Mouse (Mus musculus) hindbrain, embryonic 14.5 days (tissue): ENCODE data around the gene Cdkl1. TPM values are rescaled to one million over a fixed set of nuclear protein-coding genes. Genes with fewer than 3 reads are reported as not detected.

ENCODE experiments used
- ATAC-seq: fragments of 200-750 bp; cut with Nextera tagmentation; 2 replicates; pipeline ENCODE4 v1.8.0; 2017; ENCODE audit warnings: moderate number of reproducible peaks, mild to moderate bottlenecking, moderate TSS enrichment, moderate library complexity; ENCODE audit not compliant: low FRiP score
- DNase-seq: peaks from one replicate; pipeline ENCODE4 v3.0.0-alpha.2; 2015; ENCODE audit warnings: low spot score
- H3K27ac ChIP-seq: fragments of 300-500 bp; sonication (generic); 2 replicates; pipeline ENCODE4 v1.5.1; 2014; ENCODE audit warnings: mild to moderate bottlenecking, moderate library complexity
- H3K27me3 ChIP-seq: fragments of 300-500 bp; sonication (generic); 2 replicates; pipeline ENCODE4 v1.6.1; 2014; ENCODE audit warnings: mild to moderate bottlenecking, low read length, mixed read lengths; ENCODE audit not compliant: control insufficient read depth, insufficient read depth
- H3K36me3 ChIP-seq: fragments of 300-500 bp; sonication (generic); replicated peaks from 2 replicates; pipeline ENCODE4 v1.6.1; 2014; ENCODE audit not compliant: control insufficient read depth, insufficient read depth
- H3K4me1 ChIP-seq: fragments of 300-500 bp; sonication (generic); replicated peaks from 2 replicates; pipeline ENCODE4 v1.6.1; 2014; ENCODE audit warnings: antibody characterized with exemption, low read length, mixed read lengths; ENCODE audit not compliant: control insufficient read depth, insufficient read depth
- H3K4me2 ChIP-seq: fragments of 300-500 bp; sonication (generic); replicated peaks from 2 replicates; pipeline ENCODE4 v1.6.1; 2014; ENCODE audit warnings: mild to moderate bottlenecking, moderate library complexity
- H3K4me3 ChIP-seq: fragments of 300-500 bp; sonication (generic); replicated peaks from 2 replicates; pipeline ENCODE4 v1.5.1; 2014; ENCODE audit warnings: mild to moderate bottlenecking, low read length
- H3K9ac ChIP-seq: fragments of 300-500 bp; sonication (generic); 2 replicates; pipeline ENCODE4 v1.6.1; 2014
- H3K9me3 ChIP-seq: fragments of 300-500 bp; sonication (generic); 2 replicates; pipeline ENCODE4 v1.6.1; 2016; ENCODE audit warnings: low read length; ENCODE audit not compliant: control insufficient read depth
- WGBS: fragments of 180-500 bp; shearing (Covaris S2); extraction: QIAGEN DNeasy Blood & Tissue Kit; methylation state at CpG from one replicate; pipeline ENCODE4 v1.1.7; 2014; 5-methylcytosine and 5-hydroxymethylcytosine counted together
- polyA plus RNA-seq: library from polyadenylated mRNA; unstranded; fragments of >200 nt; fragmentation: Nextera tagmentation; extraction: Ambion mirVana; gene quantifications from 2 replicates; pipeline ENCODE4 v1.2.1, GENCODE M21; 2014

Cdkl1 gene
- 10.6 TPM in 2 replicates for polyA plus RNA-seq

DNA sequence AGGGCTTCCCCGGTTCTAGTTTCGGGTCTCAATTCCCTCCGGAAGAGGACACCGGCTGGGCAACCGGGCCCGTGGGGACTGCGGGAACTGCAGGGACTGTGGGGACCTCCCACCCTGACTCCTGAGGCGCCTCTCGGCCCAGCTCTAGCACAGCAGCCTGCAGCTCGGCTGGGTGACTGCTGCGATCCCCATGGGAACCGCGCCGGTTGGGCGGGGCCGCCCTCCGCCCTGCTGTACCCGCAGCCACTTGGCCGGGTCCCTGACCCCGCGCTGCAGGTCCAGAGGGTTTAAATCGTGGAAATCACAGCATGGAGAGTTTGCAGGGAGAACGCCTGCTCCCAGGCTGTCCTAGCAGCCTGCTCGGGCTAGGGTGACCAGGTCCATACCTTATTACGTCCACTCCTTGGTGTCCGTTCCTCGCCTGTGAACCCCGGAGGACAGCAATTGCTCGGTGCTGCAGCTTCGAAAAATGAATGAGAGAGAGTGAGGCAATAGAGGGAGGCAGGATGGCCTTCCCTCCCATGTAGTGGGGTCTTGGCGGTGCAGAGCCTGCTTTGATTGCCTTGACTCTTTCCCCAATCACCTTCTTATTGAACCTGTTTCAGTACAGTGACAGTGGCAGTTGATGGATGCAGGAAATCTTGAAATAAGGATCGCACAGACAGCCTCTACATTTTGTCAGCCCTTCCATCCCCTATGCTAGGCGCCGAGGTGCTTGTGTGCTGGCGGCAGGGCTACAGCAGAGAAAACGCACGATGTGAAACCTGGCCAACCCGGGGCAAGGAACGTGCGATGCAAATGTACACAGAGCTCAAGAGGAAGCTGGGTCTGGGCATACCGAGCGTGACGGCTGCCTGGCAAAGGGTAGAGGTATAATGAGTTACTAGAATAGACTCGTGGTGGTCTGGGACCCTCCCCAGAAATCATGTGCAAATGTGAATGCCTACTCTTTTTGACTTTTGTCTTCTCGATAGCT lies at the start of gene Cdkl1:
TSS of gene Cdkl1 (minus strand) at position 738 of the 976 bp plus-strand sequence.
- peak within 1 kb of the TSS; percentile 71 for H3K9ac ChIP-seq
- H3K27ac ChIP-seq = peak within 1 kb of the TSS; percentile 14; the same call in 1 of the 2 replicates
- H3K4me2 ChIP-seq = peak within 1 kb of the TSS; percentile 99
- no peaks in the 10 kb centered on the region for H3K27me3 ChIP-seq
- 0 out of 2 replicates have a peak, but pooled peaks cover 12% of the 10 kb centered on the region for H3K4me1 ChIP-seq
- H3K9me3 ChIP-seq = no peaks in the 10 kb centered on the region
- WGBS = under 1% methylated on average over 45 of the region's 45 CpGs
- H3K4me3 ChIP-seq = peak within 1 kb of the TSS; percentile 50
- DNase-seq = peak; percentile 52
- ATAC-seq = peak; percentile 84
- H3K36me3 ChIP-seq = no peaks in the 10 kb centered on the region

DNA sequence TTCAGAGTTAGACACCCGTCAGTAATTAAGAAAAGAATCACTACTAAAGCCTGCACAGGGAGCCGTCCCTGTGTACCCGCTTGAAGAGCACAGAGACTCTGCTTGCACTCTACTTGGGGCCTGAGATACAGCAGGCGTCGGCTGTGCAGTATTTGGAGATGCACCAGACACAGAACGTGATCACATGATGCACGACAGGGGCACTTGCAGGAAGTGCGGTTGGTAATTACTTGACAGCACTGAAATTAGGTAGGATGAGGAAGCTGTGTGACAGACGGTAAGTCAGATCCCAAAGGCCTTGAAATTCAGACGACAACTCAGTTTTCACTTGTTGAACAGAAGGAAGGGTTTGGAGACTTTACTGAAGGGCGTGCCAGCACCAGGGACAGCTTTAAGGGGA lies 47.3 kb upstream of the Cdkl1 start:
- Histone ChIP-seq H3K27me3 (no peaks in the 10 kb centered on the region), H3K27ac (no peak overlapping the region), H3K36me3 (peaks cover 75% of the 10 kb centered on the region), H3K9me3 (no peaks in the 10 kb centered on the region), H3K4me1 (peaks cover 7% of the 10 kb centered on the region; the same call in 1 of the 2 replicates), H3K9ac (no peak overlapping the region), H3K4me2 (no peak overlapping the region), H3K4me3 (no peak overlapping the region)
- ATAC-seq (no peak), DNase-seq (no peak)
- whole genome bisulfite sequencing = 84% methylated on average over 11 of the region's 11 CpGs

DNA sequence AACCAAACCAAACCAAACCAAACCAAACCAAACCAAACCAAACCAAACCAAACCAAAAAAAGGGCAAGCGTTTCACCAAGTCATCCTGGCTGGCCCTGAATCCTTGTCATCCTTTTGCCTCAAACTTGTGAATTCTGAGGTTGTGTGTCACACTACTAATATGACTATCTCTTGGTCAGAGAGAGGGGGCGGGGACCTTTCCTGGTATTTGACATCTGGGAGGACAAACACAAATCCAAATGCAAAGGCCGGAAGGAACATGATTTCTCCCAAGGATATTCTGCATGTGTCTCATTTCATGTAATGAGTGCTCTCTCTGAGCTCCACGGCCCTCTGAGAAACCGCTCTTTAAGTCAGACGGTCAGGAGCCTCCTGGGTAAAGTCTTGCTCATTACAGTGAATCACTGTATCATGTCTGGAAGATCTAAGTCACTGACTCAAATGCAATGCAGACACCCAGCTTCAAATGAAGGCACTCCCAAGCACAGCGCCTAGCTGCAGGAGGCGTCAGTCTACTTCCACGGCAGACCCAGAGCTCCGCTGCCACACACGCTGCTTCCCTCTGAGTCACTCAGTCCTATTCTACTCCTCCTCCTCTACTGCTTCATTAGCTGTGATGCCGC lies 43.0 kb upstream of the Cdkl1 start:
- Histone ChIP-seq H3K36me3 (peaks cover 71% of the 10 kb centered on the region), H3K27me3 (no peaks in the 10 kb centered on the region), H3K4me1 (no peaks in the 10 kb centered on the region), H3K4me2 (no peak overlapping the region), H3K9ac (no peak overlapping the region), H3K27ac (no peak overlapping the region), H3K9me3 (no peaks in the 10 kb centered on the region), H3K4me3 (no peak overlapping the region)
- no peak for DNase-seq
- no peak for ATAC-seq
- WGBS = 79% methylated on average over 12 of the region's 12 CpGs

DNA sequence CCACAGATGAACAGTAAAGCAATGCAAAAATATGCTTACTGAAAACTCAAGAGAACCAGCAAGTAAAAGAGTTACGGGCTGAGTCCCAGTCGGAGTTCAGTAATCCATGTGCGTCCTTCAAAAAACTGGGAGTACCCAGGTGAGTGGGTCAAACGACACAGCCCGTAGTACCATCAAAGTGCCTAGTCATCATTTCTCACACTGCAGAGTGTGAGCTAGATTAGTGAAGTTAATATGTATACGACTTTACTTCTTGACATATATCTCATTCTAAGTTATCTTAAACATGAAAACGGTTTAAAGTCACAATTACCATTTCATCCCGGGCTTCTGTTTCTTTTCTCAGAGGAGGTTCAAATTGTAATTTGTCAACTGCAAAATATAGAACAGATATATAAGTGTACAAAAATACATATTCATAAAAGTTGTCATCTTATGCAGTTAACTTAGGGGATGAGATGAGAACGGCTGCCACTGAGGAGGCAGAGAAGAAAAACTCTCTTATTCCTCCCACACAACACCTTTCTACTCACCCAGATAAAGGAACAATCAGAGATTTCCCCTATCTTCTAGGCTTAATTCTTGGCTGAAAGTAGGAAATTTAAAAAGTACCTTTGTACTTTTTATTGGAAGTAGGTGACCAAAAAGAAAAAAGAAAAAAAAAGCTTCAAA lies 40.3 kb upstream of the Cdkl1 start:
- H3K27me3 ChIP-seq = no peaks in the 10 kb centered on the region
- ATAC-seq (no peak), DNase-seq (no peak)
- H3K4me1 ChIP-seq = no peaks in the 10 kb centered on the region
- H3K9me3 ChIP-seq = no peaks in the 10 kb centered on the region
- H3K4me3 ChIP-seq = no peak overlapping the region
- WGBS = 96% methylated on average over 9 of the region's 9 CpGs
- no peak overlapping the region for H3K4me2 ChIP-seq
- H3K36me3 ChIP-seq = peaks cover 67% of the 10 kb centered on the region
- no peak overlapping the region for H3K9ac ChIP-seq
- no peak overlapping the region for H3K27ac ChIP-seq

DNA sequence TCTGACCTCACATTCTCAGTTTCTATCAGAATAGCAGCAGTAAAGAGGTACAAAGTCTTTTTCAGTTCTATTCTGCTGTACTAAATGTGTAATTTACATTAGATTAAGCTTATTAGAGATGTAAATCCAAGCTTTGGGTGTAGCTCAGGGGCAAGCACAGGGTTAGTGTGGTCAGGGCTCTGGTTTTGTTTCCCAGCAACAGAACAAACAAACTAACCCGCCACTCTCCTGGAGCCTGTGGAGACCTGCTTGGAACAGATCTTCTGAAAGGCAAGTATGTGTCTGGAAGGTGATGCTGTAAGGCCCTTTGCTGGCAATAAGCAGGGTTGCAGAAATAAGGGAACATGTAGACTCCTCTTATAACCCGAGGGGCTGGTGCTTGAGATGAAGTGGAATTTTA lies 37.1 kb upstream of the Cdkl1 start:
- peaks cover 70% of the 10 kb centered on the region for H3K36me3 ChIP-seq
- H3K4me2 ChIP-seq = no peak overlapping the region
- H3K9me3 ChIP-seq = no peaks in the 10 kb centered on the region
- DNase-seq = no peak
- WGBS = 62% methylated on average over 2 of the region's 2 CpGs
- no peak overlapping the region for H3K27ac ChIP-seq
- no peak overlapping the region for H3K4me3 ChIP-seq
- H3K27me3 ChIP-seq = no peaks in the 10 kb centered on the region
- no peaks in the 10 kb centered on the region for H3K4me1 ChIP-seq
- H3K9ac ChIP-seq = no peak overlapping the region
- no peak for ATAC-seq

DNA sequence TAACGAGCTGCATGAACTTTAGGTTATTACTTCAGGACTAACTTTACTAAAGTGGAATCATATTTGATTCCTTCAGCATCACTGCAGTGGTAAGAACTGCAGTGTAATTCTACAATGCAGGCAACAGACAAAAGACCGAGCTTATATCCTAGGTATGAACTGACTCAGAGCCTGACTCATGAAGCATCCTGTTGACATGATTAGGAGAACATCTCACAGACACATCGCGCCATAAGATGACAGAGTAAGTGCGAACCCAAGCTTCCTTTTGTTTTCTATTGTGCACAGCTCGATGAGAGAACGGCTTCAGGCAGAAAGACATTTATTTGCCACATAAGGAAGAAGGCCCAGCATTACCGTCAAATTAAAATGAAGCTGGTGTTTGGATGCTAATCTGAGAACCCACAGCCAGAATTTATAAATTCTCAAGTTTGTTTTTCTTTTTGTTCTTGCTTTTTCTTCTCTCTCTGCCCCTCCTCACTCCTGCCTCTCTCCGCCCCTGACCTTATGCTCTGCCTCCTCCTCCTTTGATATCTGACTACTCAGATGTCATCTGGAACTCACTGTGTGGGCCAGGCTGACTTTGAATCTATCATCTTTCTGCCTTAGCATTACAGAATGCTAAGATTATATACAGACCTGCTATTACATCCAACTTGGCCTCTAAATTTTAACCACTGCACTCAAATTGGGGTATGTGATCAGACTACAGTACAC lies 34.0 kb upstream of the Cdkl1 start:
- no peak for DNase-seq
- Histone ChIP-seq H3K36me3 (peaks cover 85% of the 10 kb centered on the region), H3K4me1 (no peaks in the 10 kb centered on the region), H3K4me2 (no peak overlapping the region), H3K27me3 (no peaks in the 10 kb centered on the region), H3K4me3 (no peak overlapping the region), H3K9ac (no peak overlapping the region), H3K9me3 (no peaks in the 10 kb centered on the region), H3K27ac (no peak overlapping the region)
- 84% methylated on average over 9 of the region's 9 CpGs for WGBS
- ATAC-seq = no peak

DNA sequence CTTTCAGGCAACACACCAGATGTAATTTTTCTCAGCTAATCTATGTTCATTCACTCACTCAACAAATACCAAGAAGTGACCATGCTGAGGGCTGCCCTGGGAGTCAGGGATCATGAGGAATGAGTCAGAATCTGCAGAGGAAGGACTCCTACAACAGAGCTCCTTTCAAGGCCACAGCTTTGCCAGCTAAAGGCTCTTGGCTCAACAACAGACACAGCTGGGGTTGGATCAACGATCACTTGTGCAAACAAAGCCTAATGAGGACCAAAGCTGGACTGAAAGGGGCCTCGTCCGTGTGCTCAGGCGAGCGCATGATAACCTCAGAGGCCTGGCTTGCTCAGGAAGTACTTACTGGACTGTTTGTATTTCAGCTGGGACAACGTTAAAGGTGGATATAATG lies 23.2 kb upstream of the Cdkl1 start:
- no peak overlapping the region for H3K27ac ChIP-seq
- H3K4me2 ChIP-seq = no peak overlapping the region
- no peak overlapping the region for H3K4me3 ChIP-seq
- no peak for ATAC-seq
- no peaks in the 10 kb centered on the region for H3K9me3 ChIP-seq
- WGBS = 52% methylated on average over 6 of the region's 6 CpGs
- DNase-seq = no peak
- no peak overlapping the region for H3K9ac ChIP-seq
- peaks cover 81% of the 10 kb centered on the region for H3K36me3 ChIP-seq
- H3K4me1 ChIP-seq = no peaks in the 10 kb centered on the region
- no peaks in the 10 kb centered on the region for H3K27me3 ChIP-seq

DNA sequence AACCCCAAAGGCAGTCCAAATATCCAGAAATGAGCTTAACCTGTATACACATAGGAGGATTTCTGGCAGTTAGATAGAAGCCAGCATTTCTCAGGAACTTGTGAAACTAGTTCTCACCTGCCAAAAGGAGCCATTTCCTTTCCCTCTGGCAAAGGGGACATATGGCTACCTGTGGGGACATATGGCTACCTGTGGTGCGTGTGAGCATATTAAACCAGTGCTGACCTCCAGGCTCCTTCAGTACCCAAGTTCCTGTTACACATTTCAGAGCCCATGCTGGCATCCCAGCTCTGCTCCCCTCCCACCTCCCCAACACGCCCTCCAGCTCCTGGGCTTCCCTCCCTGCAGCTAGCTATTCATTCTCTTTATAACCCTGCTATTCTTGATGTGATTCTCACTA lies 22.5 kb upstream of the Cdkl1 start:
- H3K27me3 ChIP-seq = no peaks in the 10 kb centered on the region
- H3K4me1 ChIP-seq = no peaks in the 10 kb centered on the region
- no peaks in the 10 kb centered on the region for H3K9me3 ChIP-seq
- 60% methylated on average over 2 of the region's 2 CpGs for WGBS
- ATAC-seq (no peak), DNase-seq (no peak)
- H3K27ac ChIP-seq = no peak overlapping the region
- H3K4me2 ChIP-seq = no peak overlapping the region
- no peak overlapping the region for H3K4me3 ChIP-seq
- no peak overlapping the region for H3K9ac ChIP-seq
- peaks cover 81% of the 10 kb centered on the region for H3K36me3 ChIP-seq
